Mouse (Mus musculus) layer of hippocampus, adult 8-10 months (tissue): ENCODE measurements at regions not wholly inside any gene's neighbourhood (a gene's known extent, or its start where the extent isn't known, plus 50 kb on each side); places are given as distances from the start of the nearest gene placed in this dataset.

Source experiments
- DNase-seq, 2 experiments: peaks; one replicate each; pipeline ENCODE4 v3.0.0; 2022; ENCODE audit warnings: low spot score in 2 of 2

- DNase-seq = no peak
Observed at GRCm38 (mm10) chr13:99642301-99642700, 126.0 kb upstream of the Map1b start.

GRCm38 (mm10) chr13:99641386-99642165 lies 125.2 kb upstream of the Map1b start:
- peak; percentile 50 to 69 for DNase-seq

GRCm38 (mm10) chr13:99632706-99633105 lies 116.4 kb upstream of the Map1b start:
- DNase-seq = no peak

GRCm38 (mm10) chr13:99630800-99631199 lies 114.5 kb upstream of the Map1b start:
- DNase-seq = no peak

GRCm38 (mm10) chr13:99630356-99630755 lies 114.0 kb upstream of the Map1b start:
- no peak for DNase-seq

GRCm38 (mm10) chr13:99625196-99625595 lies 108.9 kb upstream of the Map1b start:
- DNase-seq = no peak

GRCm38 (mm10) chr13:99618332-99618731 lies 102.0 kb upstream of the Map1b start:
- no peak for DNase-seq

GRCm38 (mm10) chr13:99617457-99617856 lies 101.1 kb upstream of the Map1b start:
- DNase-seq = no peak

- DNase-seq = peak in 1 of 2 experiments; percentile 57
Observed at GRCm38 (mm10) chr13:99611715-99612494, 95.6 kb upstream of the Map1b start.

- DNase-seq = no peak
Observed at GRCm38 (mm10) chr13:99610498-99610897, 94.2 kb upstream of the Map1b start.

GRCm38 (mm10) chr13:99609151-99610146 lies 93.1 kb upstream of the Map1b start:
- no peak for DNase-seq

- DNase-seq = no peak
Observed at GRCm38 (mm10) chr13:99608591-99608990, 92.3 kb upstream of the Map1b start.

GRCm38 (mm10) chr13:99607208-99607607 lies 90.9 kb upstream of the Map1b start:
- no peak for DNase-seq

GRCm38 (mm10) chr13:99606606-99606990 lies 90.3 kb upstream of the Map1b start:
- no peak for DNase-seq

- DNase-seq = no peak
Observed at GRCm38 (mm10) chr13:99605866-99606605, 89.7 kb upstream of the Map1b start.

- DNase-seq = no peak
Observed at GRCm38 (mm10) chr13:99597891-99598290, 81.6 kb upstream of the Map1b start.

- no peak for DNase-seq
Observed at GRCm38 (mm10) chr13:99593846-99594813, 77.8 kb upstream of the Map1b start.

- no peak for DNase-seq
Observed at GRCm38 (mm10) chr13:99593243-99593635, 76.9 kb upstream of the Map1b start.

GRCm38 (mm10) chr13:99592596-99593242 lies 76.4 kb upstream of the Map1b start:
- peak; percentile 61 to 67 for DNase-seq
